Mouse (Mus musculus): ENCODE data around the gene Micall2.

DNA sequence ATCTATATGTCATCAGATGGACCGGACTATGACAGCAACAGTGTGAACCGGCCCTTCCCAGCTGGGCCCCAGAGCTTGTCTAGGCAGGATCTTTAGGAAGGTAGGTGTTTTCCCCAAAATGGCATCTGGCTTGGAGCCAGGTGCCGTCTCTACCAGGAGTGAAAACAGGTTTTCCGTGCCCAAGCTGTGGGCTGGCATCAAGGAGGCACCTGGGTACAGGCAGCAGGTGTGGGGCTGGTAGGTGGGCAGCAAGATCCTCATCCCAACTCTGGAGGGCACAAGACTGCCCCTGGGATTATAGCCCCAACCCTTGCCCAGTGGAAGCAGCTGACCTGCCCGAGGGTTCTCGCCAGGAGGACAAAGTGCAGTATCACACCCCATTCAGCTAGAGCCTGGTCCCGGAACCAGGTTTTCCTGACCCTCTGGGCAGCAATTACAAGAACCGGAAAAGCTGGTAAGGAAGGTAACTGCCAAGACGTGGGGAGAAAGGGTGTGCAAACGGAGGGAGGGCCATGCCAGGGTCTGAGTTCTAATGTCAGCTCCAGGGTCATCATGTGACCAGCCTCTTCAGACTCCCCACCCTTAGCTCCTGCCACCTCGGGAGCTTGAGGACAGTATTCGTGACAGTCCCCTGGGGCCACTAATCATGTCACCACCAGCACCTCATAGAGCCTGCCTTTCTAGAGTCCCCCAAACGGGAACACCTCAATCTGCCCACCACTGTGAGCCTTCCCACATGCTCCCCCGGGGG lies 1.9 kb upstream of the Micall2 start:
- TF ChIP-seq CTCF (IDR thresholded peaks at IDR 0.05; ENCODE audit: low read depth) (no peak), EP300 (optimal IDR thresholded peaks at IDR 0.05) (peak; percentile 78)

Data from stomach, postnatal 0 days (tissue).